Mouse (Mus musculus): Measurements from ENCODE around the gene Car1. TPM values are rescaled to one million over a fixed set of nuclear protein-coding genes. Genes with fewer than 3 reads are reported as not detected.

The Car1 gene
- total RNA-seq (2023), result 1.3 and 1.9 TPM in 2 replicates

DNA sequence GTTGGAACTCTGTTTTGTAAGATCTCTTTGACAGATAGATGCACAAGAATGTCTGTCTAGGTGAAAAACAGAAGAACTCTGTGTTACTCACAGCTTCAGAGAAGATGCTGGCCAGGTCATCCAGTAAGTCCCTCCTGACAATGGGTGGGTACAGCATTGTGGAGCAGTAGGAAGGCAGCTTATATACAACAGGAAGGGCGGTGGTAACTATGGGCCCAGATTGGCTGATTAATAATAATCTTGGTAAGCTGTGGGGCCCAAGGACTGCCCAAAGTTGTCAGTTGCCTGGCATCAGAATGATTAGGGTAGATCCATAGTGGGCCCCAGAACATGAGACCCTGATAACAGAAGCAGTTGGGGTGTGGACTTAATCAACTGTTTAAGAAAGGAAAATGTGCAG, at the start of gene Car1:
Gene Car1 (minus strand): TSS at position 158 of the 400 bp plus-strand sequence.

Other genes with a start within 250 kb of the Car1 start
- 31.2 and 31.7 TPM in 2 replicates for gene 1810022K09Rik, start 197.1 kb downstream of the Car1 start, total RNA-seq (2023)
- gene Car13, start 166.6 kb downstream of the Car1 start, total RNA-seq (2023), result 1.1 and 1.2 TPM in 2 replicates
- gene Car3, start 55.1 kb upstream of the Car1 start, total RNA-seq (2023), result 0.86 and 1.2 TPM in 2 replicates
- 2.9 and 5.1 TPM in 2 replicates for gene Car2, start 77.9 kb upstream of the Car1 start, total RNA-seq (2023)

Measured in neutrophil, adult 65 days (primary cell).